Mouse (Mus musculus) CD4-positive, CD25-positive, alpha-beta regulatory T cell (primary cell): Measurements from ENCODE around the gene Best2. TPM values are rescaled to one million over a fixed set of nuclear protein-coding genes. Genes with fewer than 3 reads are reported as not detected.

ENCODE experiments used
- polyA plus RNA-seq: library from polyadenylated mRNA; unstranded; fragments of 100-300 nt; shearing (Covaris generic); gene quantifications from one replicate; pipeline ENCODE4 v1.2.1, GENCODE M21; 2017

The Best2 gene
- not detected for polyA plus RNA-seq

DNA sequence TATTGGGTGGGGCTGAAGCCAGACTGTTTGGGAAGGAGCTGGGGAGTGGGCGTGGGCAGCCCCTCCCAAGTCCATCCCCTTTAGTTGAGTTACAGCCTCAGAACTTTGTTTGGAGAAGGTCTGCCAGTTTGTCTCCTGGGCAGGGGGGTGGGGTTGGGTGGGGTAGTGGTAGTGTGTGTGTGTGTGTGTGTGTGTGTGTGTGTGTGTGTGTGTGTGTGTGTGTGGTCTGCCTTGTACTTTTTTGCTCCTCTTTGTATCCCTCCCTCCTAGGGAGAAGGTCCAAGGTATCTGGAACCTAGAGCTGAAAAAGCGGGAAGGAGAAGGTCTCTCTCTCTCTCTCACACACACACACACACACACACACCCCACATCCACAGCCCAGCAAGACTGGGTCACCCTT, at the start of gene Best2:
Best2 (minus strand) TSS at position 101 of the 400 bp plus-strand sequence.

DNA sequence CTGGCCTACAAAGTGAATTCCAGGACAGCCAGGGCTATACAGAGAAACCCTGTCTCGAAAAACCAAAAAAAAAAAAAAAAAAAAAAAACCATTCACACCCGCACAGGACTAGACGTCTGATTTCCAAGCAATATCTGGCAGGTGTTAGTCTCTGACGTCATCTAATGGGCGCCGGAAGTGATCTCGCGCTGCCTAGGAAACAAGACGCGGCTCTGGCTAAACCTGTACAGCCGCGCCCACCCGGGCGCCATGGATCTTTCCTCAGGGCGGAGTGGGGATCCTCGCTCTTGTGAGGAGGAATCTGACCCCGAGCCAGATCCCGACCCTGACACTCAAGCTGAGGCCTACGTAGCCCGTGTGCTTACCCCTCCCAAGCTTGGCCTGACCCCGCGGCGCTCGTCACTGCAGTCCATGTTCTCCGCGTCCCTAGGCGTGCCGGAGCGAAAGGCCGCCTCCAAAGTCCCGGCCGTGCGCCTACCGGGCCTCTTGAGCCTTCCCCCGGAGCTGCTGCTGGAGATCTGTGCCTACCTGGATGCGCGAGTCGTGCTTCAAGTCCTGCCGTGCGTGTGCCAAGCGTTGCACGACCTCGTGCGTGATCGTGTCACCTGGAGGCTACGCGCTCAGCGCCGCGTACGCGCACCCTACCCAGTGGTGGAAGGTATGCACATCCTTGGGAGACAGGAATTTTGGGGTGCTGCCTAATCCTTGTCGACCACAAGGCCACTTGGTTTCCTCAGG, 45.7 kb upstream of the Best2 start, which contains the start of gene Fbxw9:
Fbxw9 (plus strand) TSS at position 177 of the 738 bp plus-strand sequence.

DNA sequence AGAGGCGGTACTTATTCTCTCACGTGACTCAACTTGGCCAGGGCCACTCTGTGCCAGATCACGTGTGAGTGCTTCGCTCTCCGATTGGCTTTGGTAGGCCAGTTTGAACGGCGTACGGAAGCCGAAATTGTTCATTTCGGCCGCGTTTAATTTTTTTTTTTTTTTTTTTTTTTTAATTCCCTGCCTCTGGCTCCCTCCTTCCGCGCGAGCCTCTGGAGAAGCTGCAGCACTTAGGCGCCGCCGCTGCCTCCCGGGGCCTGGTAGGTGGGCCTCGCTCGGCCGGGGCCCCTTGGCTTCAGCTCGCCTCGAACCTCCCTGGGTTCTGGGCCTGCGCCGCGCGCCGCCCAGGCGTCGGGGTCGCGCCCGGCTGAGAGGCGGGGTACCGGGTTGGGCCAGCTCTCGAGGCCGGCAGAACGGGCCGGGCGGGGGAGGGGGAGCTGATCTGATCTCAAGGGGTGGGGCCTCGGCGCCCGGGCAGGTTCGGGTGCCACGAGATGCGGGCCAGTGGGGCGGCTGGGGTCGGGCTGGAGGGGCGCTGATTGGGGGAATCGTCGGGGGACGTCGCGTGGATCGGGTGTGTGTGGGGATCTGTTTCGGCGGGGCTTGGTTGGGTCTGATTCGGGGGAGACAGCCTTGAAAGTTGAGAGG, 22.5 kb upstream of the Best2 start, which contains the start of gene Tnpo2:
Tnpo2 (plus strand) TSS at position 198 of the 648 bp plus-strand sequence.

DNA sequence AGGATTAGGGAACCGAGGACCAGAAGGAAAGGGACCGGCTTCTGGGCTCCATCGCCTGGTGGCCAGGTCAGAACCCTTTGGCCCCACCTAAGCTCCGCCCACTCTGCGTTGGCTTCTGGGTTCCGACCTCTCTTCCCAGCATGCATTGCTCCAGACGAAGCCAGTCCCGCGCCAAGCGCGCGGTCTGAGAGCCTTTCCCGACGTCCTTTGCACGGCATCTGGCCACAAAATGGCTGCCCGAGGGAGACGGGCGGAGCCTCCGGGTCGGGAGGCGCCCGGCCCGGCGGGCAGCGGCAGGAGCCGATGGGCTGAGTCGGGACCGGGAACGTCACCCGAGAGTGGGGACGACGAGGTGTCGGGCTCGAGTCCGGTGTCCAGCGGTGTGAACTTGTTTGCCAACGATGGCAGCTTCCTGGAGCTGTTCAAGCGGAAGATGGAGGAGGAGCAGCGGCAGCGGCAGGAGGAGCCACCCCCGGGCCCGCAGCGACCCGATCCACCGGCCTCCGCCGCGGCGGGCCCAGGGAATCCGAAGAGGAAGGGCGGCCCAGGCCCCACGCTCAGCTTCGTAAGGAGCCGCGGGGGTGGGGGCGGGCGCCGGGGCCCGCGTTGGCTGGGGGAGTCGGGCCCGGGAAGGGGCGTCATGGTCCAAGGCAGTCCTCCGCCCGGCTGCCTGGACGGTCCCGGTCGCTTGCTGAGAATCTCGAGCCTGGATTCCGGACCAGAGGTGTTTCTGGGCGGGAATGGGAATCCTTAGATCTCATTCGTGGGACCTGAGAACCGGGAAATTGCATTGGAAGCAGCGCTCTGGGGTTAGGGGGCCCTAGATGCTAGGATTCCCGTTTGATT, 12.6 kb upstream of the Best2 start, which contains the start of gene Trir:
Trir (plus strand) TSS at position 154 of the 846 bp plus-strand sequence.

DNA sequence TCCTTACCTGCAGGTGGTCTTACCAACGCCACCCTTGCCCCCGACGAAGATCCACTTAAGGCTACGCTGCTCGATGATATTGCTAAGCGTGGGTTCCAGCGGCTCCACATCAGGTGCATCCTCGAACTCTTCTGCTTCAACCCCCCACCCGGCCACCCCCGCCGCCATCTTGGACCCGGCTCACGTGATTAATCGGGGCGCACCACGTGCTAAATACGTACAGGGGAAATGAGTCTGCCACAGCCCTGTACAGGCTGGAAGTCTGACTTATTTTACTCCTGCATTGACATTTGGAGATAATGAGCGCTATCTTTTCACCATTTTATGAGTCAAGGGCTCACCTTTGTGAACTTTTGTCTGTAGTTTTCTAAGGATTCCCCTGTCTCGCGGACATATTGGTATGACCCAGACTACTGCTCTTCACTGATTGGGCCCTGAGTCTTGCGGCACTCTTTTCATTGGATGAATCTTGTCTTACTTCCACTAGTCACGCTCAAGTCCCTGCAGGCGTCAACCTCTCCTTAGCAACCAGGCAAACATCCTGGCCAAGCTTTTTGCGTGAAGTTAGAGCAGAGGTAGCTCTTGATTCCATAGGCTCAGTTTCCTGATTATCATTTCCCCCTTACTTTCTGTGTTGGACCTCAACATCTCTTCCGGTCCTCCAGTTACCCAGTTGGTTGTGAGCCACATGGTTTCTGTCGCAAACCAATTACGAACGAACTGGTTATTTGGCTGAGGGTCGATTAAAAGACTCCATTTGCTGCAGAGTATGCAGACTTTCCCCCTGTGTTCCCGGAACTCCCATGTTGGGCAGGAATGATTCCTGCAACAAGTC, 11.0 kb upstream of the Best2 start, which contains the start of gene Asna1:
Asna1 (minus strand) TSS at position 184 of the 835 bp plus-strand sequence.

DNA sequence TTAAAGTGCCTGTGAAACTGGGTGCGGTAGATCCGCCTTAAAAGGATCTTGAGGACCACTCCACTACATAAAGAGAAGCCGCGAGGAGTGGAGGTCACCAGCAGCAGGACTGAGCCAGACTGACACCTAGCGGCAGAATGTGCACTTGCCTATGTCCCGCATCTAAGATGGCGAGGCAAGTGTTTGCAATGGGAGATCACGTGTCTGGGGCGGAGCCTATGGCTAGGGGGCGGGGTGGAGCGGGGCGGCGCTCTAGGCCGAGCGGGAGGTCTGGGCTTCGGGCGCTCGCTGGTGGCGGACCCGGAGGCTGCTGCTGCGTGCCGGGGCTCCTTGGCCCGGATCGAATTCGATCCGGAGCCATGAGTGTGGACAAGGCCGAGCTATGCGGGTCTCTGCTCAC, 24.0 kb downstream of the Best2 start, which contains the start of gene Hook2:
Hook2 (plus strand) TSS at position 255 of the 400 bp plus-strand sequence.

DNA sequence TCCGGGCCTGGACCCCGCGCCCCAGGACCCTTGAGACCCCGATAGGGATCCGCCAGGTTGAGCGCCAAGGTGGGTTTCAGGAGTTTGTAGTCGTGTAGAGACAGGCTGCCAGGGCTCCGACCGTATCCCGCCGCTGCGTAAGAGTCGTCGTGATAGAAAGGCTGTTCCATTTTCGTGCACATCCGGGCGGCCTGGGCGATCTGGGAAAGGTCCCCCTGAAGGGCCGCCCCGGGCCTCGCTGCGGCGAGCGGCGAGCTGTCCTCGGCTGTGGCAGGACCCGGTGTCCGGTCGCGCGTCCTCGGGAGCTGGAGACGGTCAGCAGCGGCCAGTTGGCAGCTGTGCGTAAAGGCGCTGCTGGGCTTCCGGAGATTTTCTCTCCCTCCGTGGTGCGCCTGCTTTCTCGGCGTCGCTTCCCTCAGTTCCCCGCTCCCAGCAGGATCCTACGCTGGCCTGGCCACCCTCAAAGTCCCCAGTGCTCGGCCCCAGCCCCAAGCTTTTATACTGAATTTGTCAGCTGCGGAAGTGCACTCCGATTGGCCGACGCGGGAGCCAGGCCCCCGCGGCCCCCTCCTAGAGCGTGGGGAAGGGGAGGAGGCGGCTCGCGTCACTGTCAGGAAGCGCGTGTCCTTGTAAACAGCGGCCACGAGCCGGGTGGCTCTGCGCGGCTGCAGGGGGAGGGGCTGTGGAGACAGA, 35.9 kb downstream of the Best2 start, which contains the start of gene Junb:
Junb (minus strand) TSS at position 471 of the 693 bp plus-strand sequence.

DNA sequence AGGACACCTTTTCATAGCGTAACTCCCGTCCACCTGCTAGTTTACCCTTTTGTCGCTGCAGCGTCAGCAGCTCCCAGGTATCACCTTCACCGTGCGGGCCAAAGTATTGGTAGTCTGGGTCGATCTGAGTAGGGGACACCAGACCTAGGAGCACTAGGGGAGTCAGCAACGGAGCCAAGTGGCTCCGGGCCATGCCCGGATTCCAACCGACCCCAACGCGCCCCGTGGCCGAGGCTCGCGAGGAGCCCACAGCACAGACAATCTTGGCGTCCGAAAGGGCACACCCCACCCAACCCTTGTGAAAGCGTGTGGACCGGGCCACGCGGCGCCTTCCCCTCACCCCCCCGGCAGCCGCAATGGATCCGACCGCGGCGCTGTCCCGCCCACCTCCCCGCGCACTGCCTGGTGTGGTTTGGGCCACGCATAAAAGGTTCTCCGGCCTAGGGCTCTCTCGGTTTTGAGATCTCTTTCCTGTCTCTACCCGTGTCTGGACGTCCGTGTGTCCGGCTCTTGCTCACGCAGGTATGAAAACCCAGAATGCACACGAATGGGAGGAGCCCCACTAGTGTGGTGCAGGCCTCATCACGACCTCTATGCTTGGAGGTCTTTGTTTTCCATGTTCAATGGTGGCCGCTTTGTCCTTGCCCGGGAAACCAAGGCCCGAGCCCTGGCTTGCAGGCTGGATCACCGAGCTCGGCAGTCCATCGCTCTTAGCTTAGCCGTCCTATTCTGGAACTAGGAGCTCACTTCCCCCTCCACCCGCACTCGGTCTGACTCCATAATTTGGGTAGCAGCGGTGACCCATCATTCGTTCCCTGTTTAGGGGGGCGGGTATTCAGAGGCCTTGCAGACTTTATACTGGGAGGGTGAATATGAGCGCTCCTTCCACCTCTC, 44.8 kb downstream of the Best2 start, which contains the start of the genes Gm49661, Prdx2 and Rnaseh2a:
Gm49661 (minus strand) TSS at position 193 of the 894 bp plus-strand sequence.
Prdx2 (plus strand) TSS at position 347 of the 894 bp plus-strand sequence.
Rnaseh2a (minus strand) TSS at position 527 of the 894 bp plus-strand sequence.

Other genes with a start within 250 kb of the Best2 start
- gene Nfix, start 214.2 kb downstream of the Best2 start, polyA plus RNA-seq = 12.6 TPM
- gene Dand5, start 191.7 kb downstream of the Best2 start, polyA plus RNA-seq = 6.6 TPM
- 33.5 TPM for gene Gadd45gip1, start 183.0 kb downstream of the Best2 start, polyA plus RNA-seq
- 212 TPM for gene Rad23a, start 173.9 kb downstream of the Best2 start, polyA plus RNA-seq
- gene Calr, start 167.6 kb downstream of the Best2 start, polyA plus RNA-seq = 491 TPM
- 102 TPM for gene Farsa, start 157.5 kb downstream of the Best2 start, polyA plus RNA-seq
- gene Syce2, start 142.4 kb downstream of the Best2 start, polyA plus RNA-seq = 4.5 TPM
- 39.3 TPM for gene Gcdh, start 120.6 kb downstream of the Best2 start, polyA plus RNA-seq
- gene Klf1, start 112.6 kb downstream of the Best2 start, polyA plus RNA-seq = 0.16 TPM
- gene Dnase2a, start 106.0 kb downstream of the Best2 start, polyA plus RNA-seq = 14.6 TPM
- gene Mast1, start 77.2 kb downstream of the Best2 start, polyA plus RNA-seq = 1.2 TPM
- 0.19 TPM for gene Rtbdn, start 67.5 kb downstream of the Best2 start, polyA plus RNA-seq
- gene Gm49661, start 45.1 kb downstream of the Best2 start, polyA plus RNA-seq = not detected
- 181 TPM for gene Prdx2, start 44.9 kb downstream of the Best2 start, polyA plus RNA-seq
- 99.4 TPM for gene Rnaseh2a, start 44.8 kb downstream of the Best2 start, polyA plus RNA-seq
- 673 TPM for gene Junb, start 35.8 kb downstream of the Best2 start, polyA plus RNA-seq
- gene Hook2, start 23.9 kb downstream of the Best2 start, polyA plus RNA-seq = 10.7 TPM
- gene Asna1, start 10.8 kb upstream of the Best2 start, polyA plus RNA-seq = 52.2 TPM
- gene Trir, start 12.3 kb upstream of the Best2 start, polyA plus RNA-seq = 206 TPM
- 34.3 TPM for gene Tnpo2, start 22.4 kb upstream of the Best2 start, polyA plus RNA-seq
- gene Fbxw9, start 45.5 kb upstream of the Best2 start, polyA plus RNA-seq = 6.5 TPM
- gene Gm5741, start 53.5 kb upstream of the Best2 start, polyA plus RNA-seq = 0.81 TPM
- 92.5 TPM for gene Dhps, start 57.2 kb upstream of the Best2 start, polyA plus RNA-seq
- gene Wdr83os, start 66.2 kb upstream of the Best2 start, polyA plus RNA-seq = 173 TPM
- gene Wdr83, start 66.8 kb upstream of the Best2 start, polyA plus RNA-seq = 42.2 TPM
- 124 TPM for gene Man2b1, start 68.7 kb upstream of the Best2 start, polyA plus RNA-seq
- not detected for gene Zfp791, start 108.6 kb upstream of the Best2 start, polyA plus RNA-seq
- 0.13 TPM for gene Cks1brt, start 137.4 kb upstream of the Best2 start, polyA plus RNA-seq
- not detected for gene Olfr371, start 211.5 kb upstream of the Best2 start, polyA plus RNA-seq